Mouse (Mus musculus) heart, embryonic 16.5 days (tissue): Measurements from ENCODE around the gene Nicn1. TPM values are rescaled to one million over a fixed set of nuclear protein-coding genes. Genes with fewer than 3 reads are reported as not detected.
A peak's percentile ranks its signal among the peaks of the same experiment; 100 is the strongest.
"Not testable (repeated sequence)": the region's sequence is repeated elsewhere in the genome, so short reads cannot be mapped to it uniquely, and the experiment has no call there.

ENCODE experiments used
- ATAC-seq: fragments of 200-750 bp; cut with Nextera tagmentation; replicated peaks from 2 replicates; pipeline ENCODE4 v1.8.0; 2017; ENCODE audit warnings: moderate number of reproducible peaks; ENCODE audit not compliant: insufficient read depth, low FRiP score; ENCODE audit errors: extremely low read depth
- H3K27ac ChIP-seq: fragments of 300-500 bp; sonication (generic); 2 replicates; pipeline ENCODE4 v1.5.1; 2014; ENCODE audit warnings: mild to moderate bottlenecking, low read length, control low read depth, moderate library complexity
- H3K27me3 ChIP-seq: fragments of 300-500 bp; sonication (generic); 2 replicates; pipeline ENCODE4 v1.6.1; 2014; ENCODE audit warnings: low read length, mixed read lengths; ENCODE audit not compliant: control insufficient read depth, insufficient read depth
- H3K36me3 ChIP-seq: fragments of 300-500 bp; sonication (generic); 2 replicates; pipeline ENCODE4 v1.6.1; 2014; ENCODE audit not compliant: control insufficient read depth, insufficient read depth
- H3K4me1 ChIP-seq: fragments of 300-500 bp; sonication (generic); 2 replicates; pipeline ENCODE4 v1.6.1; 2014; ENCODE audit warnings: low read length, mixed read lengths; ENCODE audit not compliant: control insufficient read depth, insufficient read depth
- H3K4me2 ChIP-seq: fragments of 300-500 bp; sonication (generic); 2 replicates; pipeline ENCODE4 v1.6.1; 2014; ENCODE audit warnings: low read depth, mild to moderate bottlenecking, control low read depth, low read length
- H3K4me3 ChIP-seq: fragments of 300-500 bp; sonication (generic); 2 replicates; pipeline ENCODE4 v1.5.1; 2014; ENCODE audit warnings: mild to moderate bottlenecking, control low read depth, low read length
- H3K9ac ChIP-seq: fragments of 300-500 bp; sonication (generic); 2 replicates; pipeline ENCODE4 v1.6.1; 2014; ENCODE audit warnings: low read length, control low read depth
- H3K9me3 ChIP-seq: fragments of 300-500 bp; sonication (generic); replicated peaks from 2 replicates; pipeline ENCODE4 v1.6.1; 2016; ENCODE audit warnings: low read length; ENCODE audit not compliant: control insufficient read depth
- WGBS: fragments of 180-500 bp; shearing (Covaris S2); extraction: QIAGEN DNeasy Blood & Tissue Kit; methylation state at CpG from one replicate; pipeline ENCODE4 v1.1.7; 2014; 5-methylcytosine and 5-hydroxymethylcytosine counted together
- polyA plus RNA-seq: library from polyadenylated mRNA; unstranded; fragments of >200 nt; fragmentation: Nextera tagmentation; extraction: Ambion mirVana; gene quantifications from 2 replicates; pipeline ENCODE4 v1.2.1, GENCODE M21; 2015

Gene Nicn1
- polyA plus RNA-seq, 1 experiment from 2014 or later, result 23.7 TPM

DNA sequence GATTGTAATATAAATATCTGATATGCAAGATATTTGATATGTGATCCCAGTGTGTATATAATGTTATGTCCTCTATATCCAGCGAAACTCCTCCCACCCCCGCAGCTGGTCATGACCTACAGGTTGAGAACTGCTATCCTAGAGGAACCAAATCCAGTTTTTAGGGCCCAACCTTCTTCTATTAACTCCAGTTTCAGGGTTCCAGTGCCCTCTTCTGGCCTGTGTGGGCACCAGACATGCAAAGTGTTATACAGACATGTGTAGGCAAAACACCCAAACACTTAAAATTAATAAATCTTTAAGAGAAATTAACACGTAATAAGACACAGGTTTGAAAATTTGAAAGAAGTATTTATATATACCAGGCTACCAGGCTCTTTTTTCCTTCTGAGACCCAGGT lies 27.3 kb downstream of the Nicn1 start:
- no peak overlapping the region for H3K27ac ChIP-seq
- 96% methylated on average over 3 of the region's 3 CpGs for WGBS
- H3K9me3 ChIP-seq, result no peaks in the 10 kb centered on the region
- peaks cover 12% of the 10 kb centered on the region; the same call in 1 of the 2 replicates for H3K36me3 ChIP-seq
- no peaks in the 10 kb centered on the region for H3K4me1 ChIP-seq
- ATAC-seq, result no peak
- no peaks in the 10 kb centered on the region for H3K27me3 ChIP-seq
- H3K4me2 ChIP-seq, result no peak overlapping the region
- H3K9ac ChIP-seq, result no peak overlapping the region
- H3K4me3 ChIP-seq, result no peak overlapping the region

DNA sequence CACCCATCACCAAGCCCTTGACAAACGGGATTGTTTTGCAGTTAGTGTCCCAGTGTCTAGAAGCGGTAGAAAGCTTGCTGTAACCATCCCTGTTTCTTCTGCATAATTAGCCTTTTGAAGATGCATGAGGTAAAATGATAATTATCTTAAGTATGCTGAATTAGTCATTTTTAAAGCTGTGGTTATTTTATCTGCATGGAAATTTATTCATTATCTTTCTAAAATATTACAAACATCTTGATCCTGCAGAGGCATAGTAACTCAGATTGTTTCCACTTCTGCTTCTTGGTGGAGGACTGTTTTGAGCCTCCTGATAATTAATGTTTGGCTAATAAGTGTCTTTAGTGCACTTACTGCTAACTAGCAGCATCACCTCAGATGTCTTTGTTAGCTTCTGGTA lies 28.2 kb downstream of the Nicn1 start:
- 73% methylated on average over 2 of the region's 2 CpGs for WGBS

GRCm38 (mm10) chr9:108322054-108322453 lies 31.8 kb downstream of the Nicn1 start:
- H3K36me3 ChIP-seq, result peaks cover 12% of the 10 kb centered on the region; the same call in 1 of the 2 replicates
- H3K9ac ChIP-seq, ATAC-seq, H3K27me3 ChIP-seq, H3K9me3 ChIP-seq, H3K4me2 ChIP-seq, H3K4me1 ChIP-seq, H3K27ac ChIP-seq, H3K4me3 ChIP-seq: not testable (repeated sequence)
- WGBS, result 90% methylated on average over 7 of the region's 7 CpGs

More for the DNA sequence above, 28.2 kb downstream of the Nicn1 start:
- Histone ChIP-seq H3K4me3 (no peak overlapping the region), H3K36me3 (peaks cover 14% of the 10 kb centered on the region; the same call in 1 of the 2 replicates), H3K27me3 (no peaks in the 10 kb centered on the region), H3K9me3 (no peaks in the 10 kb centered on the region), H3K4me2 (no peak overlapping the region), H3K9ac (no peak overlapping the region), H3K27ac (no peak overlapping the region), H3K4me1 (no peaks in the 10 kb centered on the region)
- ATAC-seq, result no peak

DNA sequence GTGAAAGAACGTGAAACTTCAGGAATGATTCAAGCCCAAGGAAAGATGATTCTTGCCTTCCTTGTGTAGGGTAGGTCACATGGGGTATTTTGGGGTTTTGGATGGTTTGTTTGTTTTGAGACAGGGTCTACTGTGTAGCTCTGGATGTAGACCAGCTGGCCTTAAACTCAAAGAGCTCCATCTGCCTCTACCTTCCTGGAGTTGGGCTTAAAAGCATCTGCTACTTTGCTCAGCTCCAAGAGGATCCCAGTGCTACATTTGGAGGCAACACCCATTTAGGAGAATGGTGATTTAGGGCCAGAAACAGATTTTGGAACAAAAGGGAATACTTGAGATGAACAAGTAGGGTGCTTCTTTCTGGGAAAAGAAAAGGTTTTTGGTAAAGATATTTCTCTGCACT lies 34.6 kb downstream of the Nicn1 start:
- H3K4me1 ChIP-seq, result no peaks in the 10 kb centered on the region
- no peak overlapping the region for H3K4me3 ChIP-seq
- no peak overlapping the region for H3K4me2 ChIP-seq
- H3K36me3 ChIP-seq, result peaks cover 12% of the 10 kb centered on the region
- 88% methylated on average over 1 of the region's 1 CpGs for WGBS
- no peak for ATAC-seq
- H3K9ac ChIP-seq, result no peak overlapping the region
- no peaks in the 10 kb centered on the region for H3K9me3 ChIP-seq
- H3K27ac ChIP-seq, result no peak overlapping the region
- H3K27me3 ChIP-seq, result no peaks in the 10 kb centered on the region

DNA sequence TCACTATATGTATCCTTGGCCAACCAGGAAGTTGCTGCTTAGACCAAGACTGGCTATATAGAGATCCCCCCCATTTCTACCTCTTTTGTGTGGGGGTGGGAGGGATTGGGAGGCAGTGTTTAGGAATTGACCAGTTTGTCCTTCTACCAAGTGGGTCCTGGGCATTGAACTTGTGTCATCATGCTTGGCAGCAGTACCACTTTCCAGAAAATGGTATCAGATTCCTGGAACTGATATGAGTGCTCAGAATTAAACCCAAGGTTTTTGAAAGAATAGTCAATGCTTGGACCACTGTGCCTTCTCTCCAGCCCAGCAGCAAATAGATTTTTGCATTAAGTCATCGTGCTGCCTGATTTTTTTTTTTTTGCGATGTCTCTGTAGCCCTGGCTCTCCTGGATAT lies 35.6 kb downstream of the Nicn1 start:
- Histone ChIP-seq H3K4me3 (no peak overlapping the region), H3K27ac (no peak overlapping the region), H3K27me3 (no peaks in the 10 kb centered on the region), H3K9me3 (no peaks in the 10 kb centered on the region), H3K4me2 (no peak overlapping the region), H3K4me1 (no peaks in the 10 kb centered on the region), H3K9ac (no peak overlapping the region), H3K36me3 (peaks cover 14% of the 10 kb centered on the region)
- ATAC-seq, result no peak
- WGBS, result 98% methylated on average over 2 of the region's 2 CpGs

DNA sequence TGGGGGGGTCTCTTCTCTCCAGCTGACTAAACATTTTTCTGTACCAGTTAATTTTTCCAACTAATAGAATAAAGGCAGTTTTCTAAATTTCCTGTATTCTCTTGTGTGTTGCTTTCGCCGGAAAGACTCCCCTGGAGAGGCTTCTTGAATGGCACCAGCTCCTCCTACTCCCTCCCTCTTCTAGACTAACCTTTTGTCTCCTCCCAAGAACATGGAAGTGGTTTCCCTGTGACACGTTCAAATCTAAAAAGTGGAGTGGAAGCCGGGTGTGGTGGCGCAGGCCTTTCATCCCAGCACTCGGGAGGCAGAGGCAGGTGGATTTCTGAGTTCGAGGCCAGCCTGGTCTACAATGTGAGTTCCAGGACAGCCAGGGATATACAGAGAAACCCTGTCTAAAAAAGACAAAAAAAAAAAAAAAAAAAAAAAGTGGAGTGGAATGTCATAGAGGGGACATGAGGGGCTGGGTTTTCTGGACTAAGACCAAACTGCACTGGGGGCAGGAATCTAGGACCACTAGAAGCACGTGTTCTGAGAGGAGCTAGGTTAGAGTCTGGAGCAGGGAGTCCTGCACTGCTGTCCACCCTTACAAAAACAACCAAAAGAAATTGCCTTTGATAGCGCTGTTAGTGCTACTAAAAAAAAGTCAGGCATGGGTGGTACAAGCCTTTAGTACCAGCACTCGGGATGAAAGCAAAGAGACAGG lies 47.8 kb downstream of the Nicn1 start:
- 63% methylated on average over 10 of the region's 10 CpGs for WGBS
- H3K9ac ChIP-seq, result no peak overlapping the region
- H3K4me3 ChIP-seq, result no peak overlapping the region
- no peak for ATAC-seq
- no peaks in the 10 kb centered on the region for H3K9me3 ChIP-seq
- H3K4me2 ChIP-seq, result peak overlapping the region; percentile 73
- H3K27ac ChIP-seq, result peak overlapping the region; percentile 97
- H3K27me3 ChIP-seq, result no peaks in the 10 kb centered on the region
- peaks cover 23% of the 10 kb centered on the region for H3K4me1 ChIP-seq
- peaks cover 23% of the 10 kb centered on the region for H3K36me3 ChIP-seq

DNA sequence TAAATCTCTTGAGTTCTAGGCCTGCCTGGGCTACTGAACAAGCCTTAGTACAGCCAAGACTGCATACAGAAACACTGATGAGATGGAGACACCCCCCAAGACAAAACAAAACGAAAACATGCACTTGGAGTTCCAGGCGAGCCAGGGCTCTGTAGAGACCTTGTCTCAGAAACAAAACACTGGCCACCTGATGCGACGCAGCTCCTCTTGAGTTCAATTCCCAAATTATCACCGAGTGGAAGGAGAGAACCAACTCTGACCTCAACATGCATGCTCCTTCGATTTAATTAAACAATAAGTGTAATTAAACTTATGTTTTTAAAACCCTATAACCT lies 48.3 kb downstream of the Nicn1 start:
- peak overlapping the region; percentile 97 for H3K27ac ChIP-seq
- H3K9me3 ChIP-seq, result no peaks in the 10 kb centered on the region
- 21% methylated on average over 6 of the region's 6 CpGs for WGBS
- H3K9ac ChIP-seq, result peak overlapping the region; percentile 96
- peak overlapping the region; percentile 73 for H3K4me2 ChIP-seq
- peaks cover 18% of the 10 kb centered on the region for H3K36me3 ChIP-seq
- no peaks in the 10 kb centered on the region for H3K27me3 ChIP-seq
- peaks cover 23% of the 10 kb centered on the region for H3K4me1 ChIP-seq
- peak overlapping the region; percentile 85 for H3K4me3 ChIP-seq
- no peak for ATAC-seq

DNA sequence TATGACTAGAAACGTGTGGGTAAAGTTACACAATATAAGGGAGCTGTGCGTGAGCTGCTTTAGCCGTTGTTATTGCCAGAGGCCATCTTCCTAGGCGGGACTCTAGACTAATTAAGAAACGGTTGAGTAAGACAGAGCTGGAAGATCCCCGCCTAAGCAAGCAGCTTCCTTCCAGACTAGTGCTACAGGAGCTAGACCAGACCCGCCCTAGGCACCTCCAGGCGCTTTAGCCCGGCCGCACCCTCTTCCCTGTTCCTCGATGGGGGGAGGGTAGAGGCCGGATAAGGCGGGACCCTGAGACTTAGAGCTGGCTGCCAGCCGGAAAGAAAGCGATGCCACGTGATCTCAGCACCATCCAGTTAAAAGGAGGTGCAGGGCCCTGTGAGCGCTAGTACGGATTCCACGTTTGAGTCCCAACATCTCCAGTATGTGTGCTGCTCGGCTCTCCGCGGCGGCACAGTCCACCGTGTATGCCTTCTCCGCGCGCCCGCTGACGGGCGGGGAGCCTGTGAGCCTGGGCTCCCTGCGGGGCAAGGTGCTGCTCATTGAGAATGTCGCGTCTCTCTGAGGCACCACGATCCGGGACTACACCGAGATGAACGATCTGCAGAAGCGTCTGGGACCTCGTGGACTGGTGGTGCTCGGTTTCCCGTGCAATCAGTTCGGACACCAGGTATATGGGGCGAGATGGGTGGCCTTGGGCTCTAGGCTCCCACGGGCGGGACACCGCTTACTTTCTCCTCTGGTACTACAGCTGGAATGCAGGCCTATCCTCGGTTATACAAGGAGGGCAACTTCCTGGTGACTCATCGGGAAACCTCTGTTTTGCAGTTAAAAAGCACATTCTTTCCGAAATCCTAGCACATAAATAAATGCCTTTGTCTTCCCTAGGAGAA lies 48.9 kb downstream of the Nicn1 start, which contains the start of gene Gpx1:
Gene Gpx1, plus strand, starts transcription at position 18 of the 896 bp plus-strand sequence.
- WGBS, result under 1% methylated on average over 49 of the region's 49 CpGs
- peak; percentile 93 for ATAC-seq

GRCm38 (mm10) chr9:108339886-108340257 lies 49.6 kb downstream of the Nicn1 start:
- WGBS, result 7% methylated on average over 20 of the region's 20 CpGs
- Histone ChIP-seq H3K36me3 (peaks cover 10% of the 10 kb centered on the region), H3K27ac (peak overlapping the region; percentile 97), H3K9ac (peak overlapping the region; percentile 96), H3K4me2 (peak overlapping the region; percentile 73), H3K4me1 (peaks cover 23% of the 10 kb centered on the region), H3K9me3 (no peaks in the 10 kb centered on the region), H3K27me3 (no peaks in the 10 kb centered on the region), H3K4me3 (peak overlapping the region; percentile 85)
- ATAC-seq, result no peak

More for the DNA sequence above, 48.9 kb downstream of the Nicn1 start, which contains the start of gene Gpx1:
- Histone ChIP-seq H3K4me1 (peaks cover 23% of the 10 kb centered on the region), H3K36me3 (peaks cover 13% of the 10 kb centered on the region), H3K9me3 (no peaks in the 10 kb centered on the region), H3K4me3 (peak within 1 kb of the TSS; percentile 85), H3K27ac (peak within 1 kb of the TSS; percentile 97), H3K9ac (peak within 1 kb of the TSS; percentile 96), H3K4me2 (peak within 1 kb of the TSS; percentile 73), H3K27me3 (no peaks in the 10 kb centered on the region)
